Comparison of ENCODE assay signal across 1 mouse cellular context in genomic region chr9:7871316-7872043, GRCm38 (mm10).
TF ChIP-seq lines count a peak whose summit lies in the region.

No protein-coding gene starts in this region.

TF ChIP-seq in CH12.LX, 34 proteins besides CTCF, POLR2A, EP300 and RAD21 (continued from another document):
- no peak for TF ChIP-seq CHD2 (IDR thresholded peaks at IDR 0.05; ENCODE audit: low read length)
- TF ChIP-seq JUN (IDR thresholded peaks at IDR 0.05; ENCODE audit: insufficient read depth, low read depth, low read length) = no peak
- TF ChIP-seq ETS1 (conservative IDR thresholded peaks at IDR 0.05; ENCODE audit: low read depth, low read length) = peak; percentile 40
- peak; percentile 51; the same call in 1 of the 2 replicates for TF ChIP-seq MYC (IDR thresholded peaks at IDR 0.05; ENCODE audit: low read depth, low read length)
- TF ChIP-seq TCF12 (IDR thresholded peaks at IDR 0.05; ENCODE audit: low read depth, low read length) = peak; percentile 26
